Mouse (Mus musculus) kidney, adult 8-10 months (tissue): ENCODE measurements at regions not wholly inside any gene's neighbourhood (a gene's known extent, or its start where the extent isn't known, plus 50 kb on each side); places are given as distances from the start of the nearest gene placed in this dataset.

Experiments used
- DNase-seq, 2 experiments: peaks; one replicate each; pipeline ENCODE4 v3.0.0; 2022

DNA sequence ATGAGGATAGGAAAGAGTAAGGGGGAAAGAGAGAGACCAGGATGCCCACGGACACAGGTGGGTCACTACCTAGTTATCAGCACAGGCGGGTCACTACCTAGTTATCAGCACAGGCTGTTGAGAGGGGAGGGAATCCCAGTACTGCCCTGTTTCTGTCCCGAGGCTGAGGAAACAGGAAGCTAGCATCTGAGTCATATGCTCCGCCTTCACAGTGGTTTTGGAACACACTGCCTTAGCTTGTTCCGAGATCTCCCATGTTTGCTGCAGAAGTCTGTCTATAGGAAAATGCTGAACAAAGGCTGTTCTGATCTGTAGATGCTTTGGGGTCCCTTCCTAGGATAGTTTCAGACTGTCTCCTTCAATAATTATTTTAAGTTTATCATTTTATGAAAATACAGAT is 55.4 kb upstream of the Chd6 start:
- no peak for DNase-seq
